Mouse (Mus musculus) C2C12 (cell line): ENCODE measurements at regions not wholly inside any gene's neighbourhood (a gene's known extent, or its start where the extent isn't known, plus 50 kb on each side); places are given as distances from the start of the nearest gene placed in this dataset.

Source experiments
- CEBPB ChIP-seq: IDR thresholded peaks from one replicate; pipeline ENCODE4 v1.6.1; 2011; ENCODE audit warnings: low read depth, mild to moderate bottlenecking, control low read depth, moderate library complexity
- CTCF ChIP-seq: IDR thresholded peaks from one replicate; pipeline ENCODE4 v1.5.1; 2011; ENCODE audit not compliant: control insufficient read depth, insufficient read depth, insufficient read length
- MAX ChIP-seq: IDR thresholded peaks from one replicate; pipeline ENCODE4 v1.6.1; 2011; ENCODE audit warnings: mild to moderate bottlenecking, control low read depth
- MYOD1 ChIP-seq: IDR thresholded peaks from one replicate; pipeline ENCODE4 v1.6.1; 2011; ENCODE audit warnings: low read depth; ENCODE audit not compliant: control insufficient read depth, insufficient read length
- MYOG ChIP-seq: IDR thresholded peaks from one replicate; pipeline ENCODE4 v1.6.1; 2011; ENCODE audit not compliant: control insufficient read depth, insufficient read length; ENCODE audit errors: extremely low read depth
- USF1 ChIP-seq: IDR thresholded peaks from one replicate; pipeline ENCODE4 v1.6.1; 2011; ENCODE audit warnings: low read depth, mild to moderate bottlenecking, control low read depth, moderate library complexity

DNA sequence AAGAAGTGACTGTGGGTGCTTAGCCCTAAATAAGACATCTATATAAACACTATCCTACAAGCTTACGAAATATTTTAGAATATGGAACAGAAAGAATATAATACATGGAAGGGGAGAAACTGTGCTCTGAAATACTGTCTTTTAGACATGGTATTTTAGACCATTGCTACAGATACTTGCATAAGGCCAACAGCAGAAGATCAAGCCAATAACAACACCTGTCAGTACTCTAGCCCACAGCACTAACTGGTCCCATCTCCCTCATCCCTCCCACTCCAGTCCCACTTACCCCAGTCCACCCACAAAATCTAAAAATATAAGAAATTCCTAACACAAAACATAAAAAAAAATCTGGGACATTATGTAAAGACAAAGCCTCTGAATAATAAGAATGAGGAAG lies 275.6 kb downstream of the Rergl start:
- no peak for TF ChIP-seq MAX
- no peak for TF ChIP-seq CTCF
- TF ChIP-seq USF1 = no peak
- TF ChIP-seq CEBPB = no peak
- TF ChIP-seq MYOD1 = no peak
- TF ChIP-seq MYOG = no peak
